In genomic region chrX:67238578-67239328, GRCm38 (mm10) we compare ENCODE assay signal across 21 mouse cellular contexts.
DNase-seq lines count a peak whose midpoint lies in the region; ATAC-seq and TF ChIP-seq lines count a peak whose summit lies in the region.
"Had no signal": no experiment of that assay in that cellular context is flagged by ENCODE, and none has a peak within 500 bp of the region (broad histone marks: within the 10 kb centered on the region; RNA-seq: fewer than 3 reads in every experiment).

No protein-coding gene starts in this region.

- ATAC-seq in intestine, embryonic 14.5 days (replicated peaks; ENCODE audit: low FRiP score, low TSS enrichment, low read depth): peak; percentile 23; the same call in 1 of the 2 replicates
- ATAC-seq in intestine, postnatal 0 days: no peak
- peak; percentile 80 for ATAC-seq in intestine, embryonic 15.5 days
- ATAC-seq in intestine, embryonic 16.5 days: peak; percentile 87
- ATAC-seq: activated CD4-positive, CD25-positive, alpha-beta regulatory T cell, adult 4 months; CD4-positive, CD25-positive, alpha-beta regulatory T cell, adult 4 months; Patski had no signal

- no peak overlapping the region for H3K4me3 ChIP-seq in intestine, embryonic 14.5 days (ENCODE audit: low read depth, low read length)
- no peak overlapping the region for H3K4me3 ChIP-seq in intestine, postnatal 0 days (ENCODE audit: low read depth, low read length)
- H3K4me3 ChIP-seq in intestine, embryonic 15.5 days (replicated peaks): no peak overlapping the region
- H3K4me3 ChIP-seq in intestine, embryonic 16.5 days (ENCODE audit: low read length): no peak overlapping the region

- no peak for TF ChIP-seq CTCF in intestine, postnatal 0 days (IDR thresholded peaks at IDR 0.05; ENCODE audit: low read depth)

- WGBS in intestine, embryonic 14.5 days: 54% methylated on average over 1 of the region's 1 CpGs
- 26% methylated on average over 1 of the region's 1 CpGs for WGBS in intestine, postnatal 0 days
- 54% methylated on average over 1 of the region's 1 CpGs for WGBS in intestine, embryonic 15.5 days
- 56% methylated on average over 1 of the region's 1 CpGs for WGBS in intestine, embryonic 16.5 days

- H3K36me3 ChIP-seq in intestine, embryonic 14.5 days (ENCODE audit: control insufficient read depth, insufficient read depth, low read length): no peaks in the 10 kb centered on the region
- H3K36me3 ChIP-seq in intestine, postnatal 0 days (ENCODE audit: control insufficient read depth, insufficient read depth): no peaks in the 10 kb centered on the region
- H3K36me3 ChIP-seq in intestine, embryonic 15.5 days: no peaks in the 10 kb centered on the region
- H3K36me3 ChIP-seq in intestine, embryonic 16.5 days (ENCODE audit: control insufficient read depth, insufficient read depth, low read length): no peaks in the 10 kb centered on the region
- H3K36me3 ChIP-seq: G1E had no signal

- no peak overlapping the region for H3K9ac ChIP-seq in intestine, embryonic 14.5 days (ENCODE audit: low read length)
- no peak overlapping the region for H3K9ac ChIP-seq in intestine, postnatal 0 days (ENCODE audit: low read depth, low read length)
- H3K9ac ChIP-seq in intestine, embryonic 15.5 days: no peak overlapping the region
- no peak overlapping the region for H3K9ac ChIP-seq in intestine, embryonic 16.5 days (ENCODE audit: low read depth, low read length)

- no peak overlapping the region for H3K27ac ChIP-seq in intestine, embryonic 14.5 days (ENCODE audit: low read depth)
- H3K27ac ChIP-seq in intestine, postnatal 0 days (ENCODE audit: low read depth, low read length): no peak overlapping the region
- H3K27ac ChIP-seq in intestine, embryonic 15.5 days: no peak overlapping the region
- no peak overlapping the region for H3K27ac ChIP-seq in intestine, embryonic 16.5 days (ENCODE audit: low read length)

- H3K9me3 ChIP-seq in intestine, embryonic 14.5 days (ENCODE audit: control insufficient read depth, low read length): no peaks in the 10 kb centered on the region
- no peaks in the 10 kb centered on the region for H3K9me3 ChIP-seq in intestine, postnatal 0 days (ENCODE audit: control insufficient read depth)
- H3K9me3 ChIP-seq in intestine, embryonic 15.5 days: no peaks in the 10 kb centered on the region
- no peaks in the 10 kb centered on the region for H3K9me3 ChIP-seq in intestine, embryonic 16.5 days (ENCODE audit: control insufficient read depth, low read length)
- H3K9me3 ChIP-seq: G1E had no signal

- H3K4me2 ChIP-seq in intestine, embryonic 14.5 days (ENCODE audit: low read length): no peak overlapping the region
- H3K4me2 ChIP-seq in intestine, postnatal 0 days (replicated peaks; ENCODE audit: low read depth): no peak overlapping the region
- no peak overlapping the region for H3K4me2 ChIP-seq in intestine, embryonic 15.5 days (replicated peaks)
- H3K4me2 ChIP-seq in intestine, embryonic 16.5 days (ENCODE audit: low read depth, low read length): no peak overlapping the region

- no peaks in the 10 kb centered on the region for H3K4me1 ChIP-seq in intestine, embryonic 14.5 days (replicated peaks; ENCODE audit: control insufficient read depth, insufficient read depth, low read length)
- no peaks in the 10 kb centered on the region for H3K4me1 ChIP-seq in intestine, postnatal 0 days (replicated peaks; ENCODE audit: control insufficient read depth, insufficient read depth, low read length)
- no peaks in the 10 kb centered on the region for H3K4me1 ChIP-seq in intestine, embryonic 15.5 days (replicated peaks)
- no peaks in the 10 kb centered on the region for H3K4me1 ChIP-seq in intestine, embryonic 16.5 days (ENCODE audit: control insufficient read depth, insufficient read depth, low read length)

- H3K27me3 ChIP-seq in intestine, embryonic 14.5 days (replicated peaks; ENCODE audit: control insufficient read depth, insufficient read depth, low read length): no peaks in the 10 kb centered on the region
- no peaks in the 10 kb centered on the region for H3K27me3 ChIP-seq in intestine, postnatal 0 days (replicated peaks; ENCODE audit: control insufficient read depth, insufficient read depth, low read length)
- no peaks in the 10 kb centered on the region for H3K27me3 ChIP-seq in intestine, embryonic 15.5 days (replicated peaks)
- H3K27me3 ChIP-seq in intestine, embryonic 16.5 days (replicated peaks; ENCODE audit: control insufficient read depth, insufficient read depth, low read length): no peaks in the 10 kb centered on the region
- H3K27me3 ChIP-seq: CH12.LX had no signal

- no peak for DNase-seq in intestine, embryonic 14.5 days (ENCODE audit: low spot score)
- no peak for DNase-seq in gastrocnemius, adult 18-20 months (ENCODE audit: low spot score)
- DNase-seq in right cerebral cortex, postnatal 10 days (ENCODE audit: low spot score in 2 of 2): no peak
- DNase-seq: adrenal gland, adult 2 months; adrenal gland, adult 8-10 months; adrenal gland, postnatal 10 days; adrenal gland, postnatal 14 days; adrenal gland, postnatal 25 days; adrenal gland, postnatal 36 days; B cell, adult 2 months; cerebellum, adult 11 months; cerebellum, adult 11-12 months; cerebellum, adult 18-20 months had no signal
